Mouse (Mus musculus) bone marrow macrophage, adult 2 months (primary cell): ENCODE data around the gene Actg1. TPM values are rescaled to one million over a fixed set of nuclear protein-coding genes. Genes with fewer than 3 reads are reported as not detected.
A peak's percentile ranks its signal among the peaks of the same experiment; 100 is the strongest.

Source experiments
- H3K27ac ChIP-seq: 2 replicates; pipeline ENCODE4 v1.5.1; 2012; ENCODE audit warnings: low read depth, low read length; ENCODE audit not compliant: insufficient read depth
- H3K4me1 ChIP-seq: 2 replicates; pipeline ENCODE4 v1.6.1; 2012; ENCODE audit warnings: low read length; ENCODE audit not compliant: control insufficient read depth, insufficient read depth
- H3K4me3 ChIP-seq: 2 replicates; pipeline ENCODE4 v1.5.1; 2012; ENCODE audit warnings: mild to moderate bottlenecking, low read length, moderate library complexity; ENCODE audit not compliant: insufficient read depth
- CTCF ChIP-seq: IDR thresholded peaks from 2 replicates; pipeline ENCODE4 v1.5.1; 2012; ENCODE audit warnings: low read depth, mild to moderate bottlenecking, low read length, moderate library complexity
- POLR2A ChIP-seq: IDR thresholded peaks from 2 replicates; pipeline ENCODE4 v1.6.1; 2012; ENCODE audit warnings: mild to moderate bottlenecking, low read depth, low read length, borderline replicate concordance
- polyA plus RNA-seq: library from polyadenylated mRNA; stranded (reverse); fragments of >200 nt; gene quantifications from 2 replicates; pipeline ENCODE4 v1.2.4, GENCODE M21; 2012; ENCODE audit not compliant: missing spikeins, insufficient read depth, insufficient read length

Actg1 gene
- polyA plus RNA-seq, 1 experiment, result 2,131 TPM

GRCm38 (mm10) chr11:120338786-120339185 is 9.6 kb downstream of the Actg1 start:
- no peaks in the 10 kb centered on the region for H3K4me1 ChIP-seq
- no peak for TF ChIP-seq POLR2A
- TF ChIP-seq CTCF, result no peak
- no peak overlapping the region for H3K4me3 ChIP-seq
- H3K27ac ChIP-seq, result no peak overlapping the region

- no peak overlapping the region for H3K27ac ChIP-seq
- TF ChIP-seq POLR2A, result no peak
- TF ChIP-seq CTCF, result no peak
- H3K4me1 ChIP-seq, result no peaks in the 10 kb centered on the region
- no peak overlapping the region for H3K4me3 ChIP-seq
These were observed 10.9 kb downstream of the Actg1 start for GRCm38 (mm10) chr11:120337447-120337846.

- Histone ChIP-seq H3K4me3 (no peak overlapping the region), H3K27ac (no peak overlapping the region), H3K4me1 (no peaks in the 10 kb centered on the region)
- no peak for TF ChIP-seq POLR2A
- no peak for TF ChIP-seq CTCF
These were observed 12.8 kb downstream of the Actg1 start for GRCm38 (mm10) chr11:120335431-120336021.

- Histone ChIP-seq H3K27ac (no peak overlapping the region), H3K4me3 (no peak overlapping the region), H3K4me1 (peaks cover 9% of the 10 kb centered on the region)
- TF ChIP-seq POLR2A (no peak), CTCF (no peak)
These were observed 28.2 kb downstream of the Actg1 start for GRCm38 (mm10) chr11:120320156-120320555.

DNA sequence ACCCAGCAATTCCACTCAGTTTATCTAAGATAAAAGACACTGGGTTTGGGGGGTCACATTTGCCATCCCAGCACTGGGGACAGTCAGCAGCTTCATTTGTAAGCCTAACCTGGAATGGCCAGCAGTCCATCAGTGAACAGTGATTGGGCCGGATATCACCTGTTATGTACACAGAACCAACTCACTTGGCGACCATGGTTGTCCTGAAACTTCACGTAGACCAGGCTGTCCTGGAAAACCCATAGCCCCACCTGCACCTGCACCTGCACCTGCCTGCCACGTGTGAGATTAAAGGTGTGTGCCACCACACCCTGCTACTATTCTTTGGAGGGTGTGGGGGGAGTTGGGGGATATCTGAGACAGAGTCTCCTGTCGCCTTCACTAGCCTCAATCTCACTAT is 29.0 kb downstream of the Actg1 start:
- H3K4me1 ChIP-seq, result peaks cover 13% of the 10 kb centered on the region
- H3K4me3 ChIP-seq, result no peak overlapping the region
- no peak overlapping the region for H3K27ac ChIP-seq
- no peak for TF ChIP-seq CTCF
- no peak for TF ChIP-seq POLR2A

DNA sequence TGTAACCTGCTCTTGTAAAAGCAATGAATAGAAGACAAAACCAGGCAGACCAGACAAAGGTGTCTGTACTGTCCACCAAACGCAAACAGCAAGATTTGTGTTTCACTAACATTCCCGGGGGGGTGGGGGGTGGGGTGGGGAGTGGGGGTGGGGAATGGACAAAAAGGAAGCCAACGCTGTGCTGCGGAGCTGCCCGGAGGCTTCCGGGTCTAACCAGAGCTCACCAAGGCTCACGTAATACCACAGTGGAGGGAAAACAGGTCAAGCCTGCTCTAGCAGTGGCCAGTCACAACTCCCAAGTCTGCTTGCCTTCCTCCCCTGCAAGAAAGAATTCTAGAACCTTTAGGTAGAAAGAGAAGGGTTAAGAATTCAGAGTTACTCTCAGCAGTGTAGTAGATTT is 30.9 kb downstream of the Actg1 start:
- Histone ChIP-seq H3K27ac (peak overlapping the region; percentile 91; the same call in 1 of the 2 replicates), H3K4me3 (no peak overlapping the region), H3K4me1 (peaks cover 13% of the 10 kb centered on the region)
- TF ChIP-seq CTCF (no peak), POLR2A (no peak)

GRCm38 (mm10) chr11:120316690-120317254 is 31.6 kb downstream of the Actg1 start:
- Histone ChIP-seq H3K4me3 (peak overlapping the region; percentile 75), H3K4me1 (peaks cover 13% of the 10 kb centered on the region), H3K27ac (peak overlapping the region; percentile 91)
- TF ChIP-seq CTCF, result no peak
- no peak for TF ChIP-seq POLR2A

DNA sequence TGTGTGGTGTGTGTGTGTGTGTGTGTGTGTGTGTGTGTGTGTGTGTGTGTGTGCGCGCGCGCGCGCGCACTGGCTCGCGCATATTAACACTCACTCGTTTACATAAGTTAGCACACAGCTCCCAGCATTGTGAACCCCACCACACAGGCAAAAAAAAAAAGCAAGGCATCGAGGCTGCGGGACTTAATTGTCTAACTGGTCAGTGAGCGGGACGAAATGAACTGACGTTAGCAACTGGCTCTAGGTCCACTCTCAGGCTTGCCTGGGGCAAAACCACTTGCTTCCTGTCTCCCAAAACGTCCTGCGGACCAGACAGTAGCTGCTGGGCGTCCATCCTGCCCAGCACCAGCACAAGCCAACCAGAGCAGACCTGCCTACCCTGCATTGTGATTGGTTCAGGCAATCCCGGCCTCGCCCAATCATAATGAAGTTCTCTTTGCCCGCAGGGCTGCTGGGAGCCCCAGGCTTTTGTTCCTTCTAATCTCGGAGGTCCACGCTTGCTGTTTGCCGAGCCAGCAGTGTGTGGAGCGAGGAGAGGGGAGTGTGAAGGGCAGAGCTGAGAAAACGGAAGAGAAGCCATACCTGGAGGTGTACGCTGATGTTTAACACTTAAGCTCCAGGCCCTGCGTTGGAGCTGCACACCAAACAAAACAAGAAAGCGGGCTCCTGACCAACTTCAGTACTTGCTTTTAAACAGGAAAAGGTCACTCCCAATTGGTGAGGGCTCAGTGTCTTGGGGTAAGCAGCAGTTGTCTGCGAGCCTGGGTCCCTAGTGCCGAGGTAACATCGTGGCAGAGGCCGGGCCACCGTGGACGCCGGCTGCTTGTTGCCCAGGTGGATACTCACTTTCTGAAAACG is 32.3 kb downstream of the Actg1 start:
- peaks cover 15% of the 10 kb centered on the region for H3K4me1 ChIP-seq
- H3K27ac ChIP-seq, result peak overlapping the region; percentile 91
- TF ChIP-seq POLR2A (peak; percentile 81; the same call in 1 of the 2 replicates), CTCF (no peak)
- H3K4me3 ChIP-seq, result peak overlapping the region; percentile 75

GRCm38 (mm10) chr11:120315416-120315761 is 33.0 kb downstream of the Actg1 start:
- H3K4me3 ChIP-seq, result peak overlapping the region; percentile 56
- TF ChIP-seq POLR2A, result no peak
- no peak for TF ChIP-seq CTCF
- H3K27ac ChIP-seq, result peak overlapping the region; percentile 78

DNA sequence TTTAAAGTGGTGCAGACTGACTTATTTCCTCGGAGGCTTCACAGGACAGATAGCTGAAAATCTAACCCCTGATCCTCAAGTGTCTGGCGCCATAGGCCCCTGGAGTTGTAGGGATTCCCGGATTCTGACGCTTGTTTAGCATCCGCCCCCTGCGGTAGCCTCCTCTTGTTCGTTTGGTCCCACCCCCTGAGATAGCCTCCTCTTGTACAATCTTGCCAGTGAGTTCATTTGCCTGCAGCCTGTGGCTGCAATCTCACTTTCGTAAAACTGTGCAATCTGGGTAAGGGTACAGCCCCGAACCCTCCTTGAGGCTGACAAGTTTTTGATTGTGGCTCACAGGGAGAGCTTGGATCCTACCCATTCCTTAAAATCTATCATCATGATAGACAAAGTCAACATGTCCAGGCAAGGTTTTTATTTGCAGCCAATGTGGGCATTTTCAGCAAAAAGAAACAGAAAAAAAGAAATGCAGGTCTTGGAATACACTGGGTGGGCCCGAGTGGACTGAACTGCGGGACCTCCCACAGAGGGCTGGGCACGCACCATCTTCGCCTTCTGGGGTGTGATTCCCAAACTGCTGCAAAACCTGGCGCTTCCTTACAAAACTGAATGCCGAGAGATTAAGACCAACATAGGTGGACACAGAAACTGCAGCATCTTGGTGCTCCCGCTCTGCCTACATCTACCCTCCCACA is 33.5 kb downstream of the Actg1 start:
- Histone ChIP-seq H3K4me1 (peaks cover 16% of the 10 kb centered on the region), H3K27ac (peak overlapping the region; percentile 78), H3K4me3 (no peak overlapping the region)
- TF ChIP-seq CTCF (no peak), POLR2A (no peak)

More at GRCm38 (mm10) chr11:120315416-120315761, 33.0 kb downstream of the Actg1 start:
- H3K4me1 ChIP-seq, result peaks cover 16% of the 10 kb centered on the region
